20 mouse cellular contexts compared by ENCODE assay signal in genomic region chr11:97497543-97497942, GRCm38 (mm10). TPM values are rescaled to one million over a fixed set of nuclear protein-coding genes. Genes with fewer than 3 reads are reported as not detected.
"Had no signal": no experiment of that assay in that cellular context is flagged by ENCODE, and none has a peak within 500 bp of the region (broad histone marks: within the 10 kb centered on the region; RNA-seq: fewer than 3 reads in every experiment).

No protein-coding gene starts in this region.

- H3K27ac ChIP-seq: limb, embryonic 15.5 days; liver, embryonic 13.5 days; midbrain, embryonic 10.5 days; neural tube, embryonic 15.5 days had no signal

- H3K4me2 ChIP-seq: limb, embryonic 15.5 days; liver, embryonic 13.5 days; neural tube, embryonic 15.5 days had no signal

- H3K9ac ChIP-seq: limb, embryonic 15.5 days; liver, embryonic 13.5 days; neural tube, embryonic 15.5 days had no signal

- H3K9me3 ChIP-seq: limb, embryonic 15.5 days; liver, embryonic 13.5 days; midbrain, embryonic 10.5 days; neural tube, embryonic 15.5 days had no signal

- DNase-seq: liver, embryonic 13.5 days; lung, adult 18-20 months; lung, postnatal 4 days; midbrain, embryonic 14.5 days; right cerebral cortex, adult 18-20 months; right cerebral cortex, postnatal 25 days; thymus, postnatal 4 days had no signal

- ATAC-seq: hindbrain, embryonic 16.5 days; inflammation-experienced regulatory T-cells, adult 6 months; lung, postnatal 0 days had no signal

- H3K4me3 ChIP-seq: limb, embryonic 15.5 days; liver, embryonic 13.5 days; midbrain, embryonic 10.5 days; myocyte; neural tube, embryonic 15.5 days had no signal

RNA-seq across cellular contexts. Expression of gene 4933428G20Rik, which starts 2.6 kb away (rescaled TPM):
- total RNA-seq: left cerebral cortex, adult 8-10 months; left cerebral cortex, postnatal 25 days; megakaryocyte, adult 5-6 weeks had no signal
- polyA plus RNA-seq: inflammation-experienced regulatory T-cells, adult 6 months; limb, embryonic 11.5 days; midbrain, embryonic 14.5 days; neural tube, embryonic 11.5 days; small intestine, adult 2 months had no signal
